Mouse (Mus musculus) T-cell, adult 66 days (primary cell): ENCODE data around the gene Clec12b. TPM values are rescaled to one million over a fixed set of nuclear protein-coding genes. Genes with fewer than 3 reads are reported as not detected.

Experiments used
- total RNA-seq, 2 experiments: library from RNA; stranded (reverse); gene quantifications; 3 replicates in 1 of 2; 4 replicates in 1 of 2; pipeline ENCODE4 v1.2.4; 2023

Clec12b gene
- not detected for total RNA-seq

GRCm38 (mm10) chr6:129385774-129386173, at the start of gene Clec12b:
TSS of gene Clec12b (minus strand) at chr6:129385874.

DNA sequence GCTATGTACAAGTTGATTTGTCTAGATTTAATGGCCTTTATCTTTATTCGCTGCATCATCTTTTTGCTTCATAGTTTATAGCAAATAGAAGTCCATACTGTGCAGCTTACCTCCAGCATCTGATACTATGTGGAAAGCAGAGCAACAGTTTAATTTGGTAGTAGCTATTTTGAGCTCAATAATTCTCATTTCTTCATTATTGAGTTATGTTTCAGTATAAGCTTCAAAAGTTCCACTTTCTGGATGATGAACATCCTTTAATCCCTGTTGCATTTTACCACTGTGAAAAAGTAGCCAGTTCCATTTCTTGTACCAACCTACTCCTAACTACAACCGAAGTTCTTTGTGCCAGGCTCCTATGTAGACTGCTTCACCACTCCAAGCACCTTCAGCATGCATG, 22.9 kb upstream of the Clec12b start, which contains the start of gene Clec9a:
Clec9a (plus strand) TSS at position 301 of the 400 bp plus-strand sequence.

GRCm38 (mm10) chr6:129396997-129397396, 11.3 kb upstream of the Clec12b start, which contains the start of gene Clec1b:
TSS of gene Clec1b (plus strand) at chr6:129397297.

DNA sequence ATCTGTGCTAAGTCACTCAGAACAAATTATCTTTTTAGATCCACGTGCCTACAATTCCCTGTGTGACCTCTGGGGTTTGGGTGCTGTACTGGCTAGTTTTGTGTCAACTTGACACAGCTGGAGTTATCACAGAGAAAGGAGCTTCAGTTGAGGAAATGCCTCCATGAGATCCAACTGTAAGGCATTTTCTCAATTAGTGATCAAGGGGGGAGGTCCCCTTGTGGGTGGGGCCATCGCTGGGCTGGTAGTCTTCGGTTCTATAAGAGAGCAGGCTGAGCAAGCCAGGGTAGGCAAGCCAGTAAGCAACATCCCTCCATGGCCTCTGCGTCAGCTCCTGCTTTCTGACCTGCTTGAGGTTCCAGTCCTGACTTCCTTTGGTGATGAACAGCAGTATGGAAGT, 43.3 kb downstream of the Clec12b start, which contains the start of gene Clec12a:
Clec12a (plus strand) TSS at position 301 of the 400 bp plus-strand sequence.

GRCm38 (mm10) chr6:129331610-129332009, 54.1 kb downstream of the Clec12b start, which contains the start of gene 4922502D21Rik:
TSS of gene 4922502D21Rik (minus strand) at chr6:129331796.

Other genes with a start within 250 kb of the Clec12b start
- 100 to 1,000 TPM; 181 to 207 TPM for gene Clec2d, start 205.3 kb downstream of the Clec12b start, total RNA-seq
- gene Cd69, start 110.4 kb downstream of the Clec12b start, total RNA-seq, result 100 to 1,000 TPM; 195 to 249 TPM
- gene 4922502D21Rik, start 54.1 kb downstream of the Clec12b start, total RNA-seq, result not detected
- gene Clec12a, start 43.2 kb downstream of the Clec12b start, total RNA-seq, result under 1 TPM; 0.50 to 0.96 TPM
- under 1 TPM in 1 of 2 experiments, not detected in 1; 0.12 TPM for gene Clec1b, start 11.4 kb upstream of the Clec12b start, total RNA-seq
- 1 to 10 TPM; 1.3 to 4.2 TPM for gene Clec9a, start 23.0 kb upstream of the Clec12b start, total RNA-seq
- gene Clec1a, start 66.1 kb upstream of the Clec12b start, total RNA-seq, result not detected
- not detected for gene Olr1, start 121.3 kb upstream of the Clec12b start, total RNA-seq
- not detected for gene Tmem52b, start 126.7 kb upstream of the Clec12b start, total RNA-seq
- gene Gabarapl1, start 147.3 kb upstream of the Clec12b start, total RNA-seq, result 10 to 100 TPM; 11.3 to 13.9 TPM
- 10 to 100 TPM in 1 of 2 experiments, 1 to 10 TPM in 1; 6.9 to 11.7 TPM for gene Klre1, start 192.0 kb upstream of the Clec12b start, total RNA-seq
- 100 to 1,000 TPM; 149 to 163 TPM for gene Klrd1, start 205.9 kb upstream of the Clec12b start, total RNA-seq
- 10 to 100 TPM; 10.7 to 20.5 TPM for gene Klrk1, start 238.0 kb upstream of the Clec12b start, total RNA-seq